10 mouse cellular contexts compared by ENCODE assay signal in genomic region chr15:41162268-41162667, GRCm38 (mm10).
DNase-seq lines count a peak whose midpoint lies in the region; ATAC-seq and TF ChIP-seq lines count a peak whose summit lies in the region.
"Had no signal": no experiment of that assay in that cellular context is flagged by ENCODE, and none has a peak within 500 bp of the region (broad histone marks: within the 10 kb centered on the region; RNA-seq: fewer than 3 reads in every experiment).

No protein-coding gene starts in this region.

- H3K79me2 ChIP-seq in liver, adult 2 months (ENCODE audit: control insufficient read depth, insufficient read depth, low read length), result no peaks in the 10 kb centered on the region

- no peak for TF ChIP-seq CTCF in forebrain, postnatal 0 days (IDR thresholded peaks at IDR 0.05; ENCODE audit: low read depth)
- no peak for TF ChIP-seq CTCF in liver, adult 2 months (IDR thresholded peaks at IDR 0.05; ENCODE audit: low read depth, low read length)
- TF ChIP-seq CTCF in thymus, adult 2 months (IDR thresholded peaks at IDR 0.05; ENCODE audit: borderline replicate concordance, control insufficient read depth, extremely low read depth, insufficient read depth, low read length, poor library complexity), result no peak

- H3K27ac ChIP-seq in forebrain, postnatal 0 days (ENCODE audit: low read depth, low read length), result no peak overlapping the region
- no peak overlapping the region for H3K27ac ChIP-seq in forebrain, embryonic 10.5 days
- H3K27ac ChIP-seq in liver, adult 2 months (replicated peaks; ENCODE audit: insufficient read depth, low read depth, low read length), result no peak overlapping the region
- H3K27ac ChIP-seq in liver, embryonic 12.5 days, result no peak overlapping the region
- H3K27ac ChIP-seq in embryonic facial prominence, embryonic 13.5 days, result no peak overlapping the region; the same call in 1 of the 2 replicates
- H3K27ac ChIP-seq in thymus, adult 2 months (ENCODE audit: control insufficient read depth, insufficient read depth, low read length), result no peak overlapping the region

- WGBS in forebrain, postnatal 0 days, result 19% methylated on average over 8 of the region's 8 CpGs
- WGBS in forebrain, embryonic 10.5 days, result 23% methylated on average over 8 of the region's 8 CpGs
- WGBS in liver, adult 2 months, result 46% methylated on average over 8 of the region's 8 CpGs
- 37% methylated on average over 8 of the region's 8 CpGs for WGBS in liver, embryonic 12.5 days (ENCODE audit: insufficient replicate concordance)
- WGBS in embryonic facial prominence, embryonic 13.5 days, result 21% methylated on average over 8 of the region's 8 CpGs
- WGBS in thymus, adult 2 months, result 67% methylated on average over 8 of the region's 8 CpGs

- peak overlapping the region; percentile 9; the same call in 1 of the 2 replicates for H3K4me2 ChIP-seq in forebrain, postnatal 0 days (ENCODE audit: low read depth)
- no peak overlapping the region for H3K4me2 ChIP-seq in liver, embryonic 12.5 days
- H3K4me2 ChIP-seq in embryonic facial prominence, embryonic 13.5 days, result peak overlapping the region; percentile 45

- H3K9ac ChIP-seq in forebrain, postnatal 0 days, result no peak overlapping the region
- no peak overlapping the region for H3K9ac ChIP-seq in liver, adult 2 months (ENCODE audit: low read depth, low read length)
- no peak overlapping the region for H3K9ac ChIP-seq in liver, embryonic 12.5 days
- H3K9ac ChIP-seq in embryonic facial prominence, embryonic 13.5 days, result 0 out of 2 replicates have a peak overlapping the region, but pooled peaks have one; percentile 1

- H3K27me3 ChIP-seq in forebrain, postnatal 0 days (ENCODE audit: insufficient read depth, low read length), result no peaks in the 10 kb centered on the region
- H3K27me3 ChIP-seq in forebrain, embryonic 10.5 days (ENCODE audit: poor library complexity, severe bottlenecking), result no peaks in the 10 kb centered on the region
- no peaks in the 10 kb centered on the region for H3K27me3 ChIP-seq in liver, adult 2 months (ENCODE audit: control insufficient read depth, insufficient read depth, low read length)
- H3K27me3 ChIP-seq in liver, embryonic 12.5 days (replicated peaks), result no peaks in the 10 kb centered on the region
- no peaks in the 10 kb centered on the region for H3K27me3 ChIP-seq in embryonic facial prominence, embryonic 13.5 days
- H3K27me3 ChIP-seq in thymus, adult 2 months (ENCODE audit: control insufficient read depth, insufficient read depth, low read length), result no peaks in the 10 kb centered on the region
- H3K27me3 ChIP-seq: CH12.LX had no signal

- no peak overlapping the region for H3K4me3 ChIP-seq in forebrain, postnatal 0 days (ENCODE audit: low read depth, low read length)
- no peak overlapping the region for H3K4me3 ChIP-seq in forebrain, embryonic 10.5 days
- no peak overlapping the region for H3K4me3 ChIP-seq in liver, adult 2 months (ENCODE audit: insufficient read depth, low read depth, low read length)
- no peak overlapping the region for H3K4me3 ChIP-seq in liver, embryonic 12.5 days
- H3K4me3 ChIP-seq in embryonic facial prominence, embryonic 13.5 days, result no peak overlapping the region
- no peak overlapping the region for H3K4me3 ChIP-seq in thymus, adult 2 months (ENCODE audit: control insufficient read depth, insufficient read depth, low read length)

- H3K36me3 ChIP-seq in forebrain, postnatal 0 days (ENCODE audit: insufficient read depth), result no peaks in the 10 kb centered on the region
- H3K36me3 ChIP-seq in forebrain, embryonic 10.5 days (replicated peaks), result no peaks in the 10 kb centered on the region
- no peaks in the 10 kb centered on the region for H3K36me3 ChIP-seq in liver, adult 2 months (ENCODE audit: control insufficient read depth, insufficient read depth, low read length)
- no peaks in the 10 kb centered on the region for H3K36me3 ChIP-seq in liver, embryonic 12.5 days
- H3K36me3 ChIP-seq in embryonic facial prominence, embryonic 13.5 days, result no peaks in the 10 kb centered on the region
- H3K36me3 ChIP-seq in thymus, adult 2 months (ENCODE audit: control insufficient read depth, insufficient read depth, low read length), result no peaks in the 10 kb centered on the region

- peak; percentile 47; the same call in 1 of the 2 replicates for ATAC-seq in forebrain, postnatal 0 days
- ATAC-seq in liver, embryonic 12.5 days, result no peak
- ATAC-seq in embryonic facial prominence, embryonic 13.5 days (ENCODE audit: insufficient number of reproducible peaks, insufficient read depth, low FRiP score, low TSS enrichment, low read depth), result no peak

- DNase-seq in forebrain, postnatal 0 days, result peak; percentile 25
- DNase-seq in forebrain, embryonic 10.5 days (ENCODE audit: extremely low spot score, low spot score), result no peak
- peak; percentile 9 for DNase-seq in liver, adult 2 months (ENCODE audit: extremely low read depth, low read depth, low spot score)
- peak; percentile 19 to 66 for DNase-seq in layer of hippocampus, postnatal 14 days (ENCODE audit: low spot score in 2 of 2)
- no peak for DNase-seq in thymus, adult 2 months
- DNase-seq in adrenal gland, adult (ENCODE audit: inconsistent age in 2 of 2, low spot score in 1 of 2), result no peak
- DNase-seq: thymus, adult 18-20 months had no signal

- H3K9me3 ChIP-seq in forebrain, postnatal 0 days (ENCODE audit: low read length), result no peaks in the 10 kb centered on the region
- no peaks in the 10 kb centered on the region for H3K9me3 ChIP-seq in forebrain, embryonic 10.5 days
- H3K9me3 ChIP-seq in liver, embryonic 12.5 days (replicated peaks), result no peaks in the 10 kb centered on the region
- no peaks in the 10 kb centered on the region for H3K9me3 ChIP-seq in embryonic facial prominence, embryonic 13.5 days

- peaks cover 5% of the 10 kb centered on the region; the same call in 1 of the 2 replicates for H3K4me1 ChIP-seq in forebrain, postnatal 0 days (ENCODE audit: insufficient read depth)
- H3K4me1 ChIP-seq in forebrain, embryonic 10.5 days, result peaks cover 6% of the 10 kb centered on the region
- peaks cover 3% of the 10 kb centered on the region for H3K4me1 ChIP-seq in liver, adult 2 months (ENCODE audit: control insufficient read depth, insufficient read depth, low read length)
- no peaks in the 10 kb centered on the region for H3K4me1 ChIP-seq in liver, embryonic 12.5 days
- H3K4me1 ChIP-seq in embryonic facial prominence, embryonic 13.5 days, result no peaks in the 10 kb centered on the region
- H3K4me1 ChIP-seq in thymus, adult 2 months (replicated peaks; ENCODE audit: control insufficient read depth, insufficient read depth, low read length), result no peaks in the 10 kb centered on the region

- no peak for TF ChIP-seq POLR2A in liver, adult 2 months (IDR thresholded peaks at IDR 0.05; ENCODE audit: extremely low read depth, insufficient read depth, low read length)
- no peak for TF ChIP-seq POLR2A in thymus, adult 2 months (IDR thresholded peaks at IDR 0.05; ENCODE audit: control insufficient read depth, extremely low read depth, insufficient read depth, low read length, poor library complexity)

Comparison
In these comparisons a context has a peak if more than half of its experiments do, and no peak if none do; other contexts are left out.
1. DNase-seq: peak in forebrain, postnatal 0 days (single experiment), liver, adult 2 months (single experiment) and layer of hippocampus, postnatal 14 days (2 of 2); none in forebrain, embryonic 10.5 days (single experiment), thymus, adult 2 months (single experiment) and adrenal gland, adult (0 of 2).